Mouse (Mus musculus) heart, embryonic 13.5 days (tissue): ENCODE data around the gene Nav2. TPM values are rescaled to one million over a fixed set of nuclear protein-coding genes. Genes with fewer than 3 reads are reported as not detected.

Experiments
- ATAC-seq: fragments of 200-750 bp; cut with Nextera tagmentation; 2 replicates; pipeline ENCODE4 v1.8.0; 2017; ENCODE audit warnings: moderate TSS enrichment; ENCODE audit not compliant: insufficient number of reproducible peaks, low FRiP score, low TSS enrichment; ENCODE audit errors: extremely low read depth
- H3K27ac ChIP-seq: fragments of 300-500 bp; sonication (generic); replicated peaks from 2 replicates; pipeline ENCODE4 v1.5.1; 2015; ENCODE audit warnings: moderate library complexity, mild to moderate bottlenecking, inconsistent platforms
- H3K27me3 ChIP-seq: fragments of 300-500 bp; sonication (generic); replicated peaks from 2 replicates; pipeline ENCODE4 v1.6.1; 2015; ENCODE audit warnings: mild to moderate bottlenecking, inconsistent platforms
- H3K36me3 ChIP-seq: fragments of 300-500 bp; sonication (generic); 2 replicates; pipeline ENCODE4 v1.6.1; 2015; ENCODE audit warnings: mild to moderate bottlenecking, inconsistent platforms
- H3K4me1 ChIP-seq: fragments of 300-500 bp; sonication (generic); 2 replicates; pipeline ENCODE4 v1.6.1; 2015; ENCODE audit warnings: inconsistent platforms
- H3K4me2 ChIP-seq: fragments of 300-500 bp; sonication (generic); 2 replicates; pipeline ENCODE4 v1.6.1; 2015; ENCODE audit warnings: inconsistent platforms, mild to moderate bottlenecking, moderate library complexity
- H3K4me3 ChIP-seq: fragments of 300-500 bp; sonication (generic); 2 replicates; pipeline ENCODE4 v1.5.1; 2015; ENCODE audit warnings: moderate library complexity, mild to moderate bottlenecking, inconsistent platforms
- H3K9ac ChIP-seq: fragments of 300-500 bp; sonication (generic); 2 replicates; pipeline ENCODE4 v1.6.1; 2015; ENCODE audit warnings: inconsistent platforms, mild to moderate bottlenecking, moderate library complexity
- H3K9me3 ChIP-seq: fragments of 300-500 bp; sonication (generic); 2 replicates; pipeline ENCODE4 v1.6.1; 2016; ENCODE audit warnings: inconsistent platforms
- WGBS: fragments of 180-500 bp; shearing (Covaris S2); methylation state at CpG from one replicate; pipeline ENCODE4 v1.1.7; 2015; ENCODE audit warnings: mixed read lengths; 5-methylcytosine and 5-hydroxymethylcytosine counted together
- polyA plus RNA-seq: library from polyadenylated mRNA; unstranded; fragments of >200 nt; fragmentation: Nextera tagmentation; extraction: Ambion mirVana; gene quantifications from 2 replicates; pipeline ENCODE4 v1.2.1, GENCODE M21; 2015

Nav2 gene
- polyA plus RNA-seq, 1 experiment from 2014 or later: 25.3 TPM

- Histone ChIP-seq H3K9me3 (no peaks in the 10 kb centered on the region), H3K27ac (no peak overlapping the region), H3K27me3 (peaks cover 28% of the 10 kb centered on the region), H3K4me3 (peak overlapping the region; percentile 52), H3K9ac (peak overlapping the region; percentile 76), H3K36me3 (no peaks in the 10 kb centered on the region), H3K4me2 (peak overlapping the region; percentile 80), H3K4me1 (peaks cover 43% of the 10 kb centered on the region)
- 1% methylated on average over 25 of the region's 31 CpGs for WGBS
- peak; percentile 16; the same call in 1 of the 2 replicates for ATAC-seq
Observed at GRCm38 (mm10) chr7:49303600-49304411, 395.3 kb downstream of the Nav2 start.

- 80% methylated on average over 6 of the region's 6 CpGs for WGBS
- ATAC-seq: no peak
- no peak overlapping the region for H3K4me3 ChIP-seq
Observed at GRCm38 (mm10) chr7:49307717-49308116, 399.2 kb downstream of the Nav2 start.

GRCm38 (mm10) chr7:49309746-49310145 is 401.2 kb downstream of the Nav2 start:
- 58% methylated on average over 5 of the region's 5 CpGs for WGBS
- peaks cover 8% of the 10 kb centered on the region for H3K4me1 ChIP-seq
- no peak overlapping the region for H3K4me3 ChIP-seq
- 0 out of 2 replicates have a peak, but pooled peaks cover 5% of the 10 kb centered on the region for H3K9me3 ChIP-seq
- peaks cover 7% of the 10 kb centered on the region for H3K36me3 ChIP-seq
- no peak overlapping the region for H3K9ac ChIP-seq
- ATAC-seq: no peak
- H3K4me2 ChIP-seq: no peak overlapping the region
- H3K27ac ChIP-seq: no peak overlapping the region
- H3K27me3 ChIP-seq: peaks cover 13% of the 10 kb centered on the region

More at GRCm38 (mm10) chr7:49307717-49308116, 399.2 kb downstream of the Nav2 start:
- Histone ChIP-seq H3K27me3 (peaks cover 20% of the 10 kb centered on the region), H3K9ac (no peak overlapping the region), H3K27ac (no peak overlapping the region), H3K36me3 (peaks cover 7% of the 10 kb centered on the region), H3K4me1 (peaks cover 17% of the 10 kb centered on the region), H3K4me2 (no peak overlapping the region), H3K9me3 (0 out of 2 replicates have a peak, but pooled peaks cover 5% of the 10 kb centered on the region)

- Histone ChIP-seq H3K27me3 (no peaks in the 10 kb centered on the region), H3K36me3 (peaks cover 7% of the 10 kb centered on the region), H3K4me1 (peaks cover 11% of the 10 kb centered on the region; the same call in 1 of the 2 replicates), H3K4me2 (no peak overlapping the region), H3K9ac (no peak overlapping the region), H3K4me3 (no peak overlapping the region), H3K9me3 (0 out of 2 replicates have a peak, but pooled peaks cover 5% of the 10 kb centered on the region), H3K27ac (no peak overlapping the region)
- 76% methylated on average over 7 of the region's 7 CpGs for WGBS
- no peak for ATAC-seq
Observed at GRCm38 (mm10) chr7:49313945-49314344, 405.4 kb downstream of the Nav2 start.

DNA sequence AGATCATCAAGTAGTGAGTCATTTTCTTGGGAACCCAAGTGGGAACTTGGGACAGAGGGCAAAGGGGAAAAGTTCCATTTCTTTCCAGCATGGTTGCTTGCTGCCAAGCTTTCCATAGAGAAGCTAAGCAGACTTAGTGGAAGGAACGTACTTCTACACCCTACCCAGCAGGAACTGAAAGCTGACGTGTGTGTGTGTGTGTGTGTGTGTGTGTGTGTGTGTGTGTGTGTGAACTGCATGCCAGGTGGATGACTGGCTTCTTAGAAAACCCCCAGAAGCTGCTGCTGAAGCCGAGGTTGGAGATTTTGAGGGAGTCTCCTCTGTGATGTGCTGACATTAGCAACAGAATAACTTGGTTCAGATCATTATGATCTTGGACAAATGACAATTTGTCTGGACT is 406.5 kb downstream of the Nav2 start:
- no peak overlapping the region for H3K27ac ChIP-seq
- no peak overlapping the region for H3K4me2 ChIP-seq
- no peak overlapping the region for H3K9ac ChIP-seq
- H3K4me1 ChIP-seq: peaks cover 12% of the 10 kb centered on the region
- H3K9me3 ChIP-seq: 0 out of 2 replicates have a peak, but pooled peaks cover 5% of the 10 kb centered on the region
- ATAC-seq: no peak
- no peaks in the 10 kb centered on the region for H3K27me3 ChIP-seq
- 60% methylated on average over 3 of the region's 3 CpGs for WGBS
- H3K36me3 ChIP-seq: peaks cover 7% of the 10 kb centered on the region
- H3K4me3 ChIP-seq: no peak overlapping the region

DNA sequence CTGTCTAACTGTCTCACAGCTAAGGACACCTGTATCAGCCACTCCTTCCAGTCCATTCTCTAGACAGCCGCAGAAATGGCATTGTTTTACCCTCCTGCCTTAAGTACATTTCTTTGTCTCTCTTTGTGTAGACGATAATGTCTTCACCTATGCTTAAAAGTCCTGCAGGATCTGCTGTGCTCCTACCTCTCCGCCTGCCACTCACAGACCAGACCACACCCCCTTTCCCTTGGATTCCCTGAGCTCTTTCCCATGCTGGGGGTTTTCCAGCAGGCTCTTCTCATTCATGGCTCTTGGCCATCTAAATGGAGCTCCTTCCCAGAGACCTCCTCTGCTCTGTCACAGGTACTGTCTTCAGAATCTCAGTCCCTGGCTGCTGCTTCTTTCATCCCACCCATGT is 408.1 kb downstream of the Nav2 start:
- H3K4me2 ChIP-seq: no peak overlapping the region
- no peak for ATAC-seq
- H3K27me3 ChIP-seq: no peaks in the 10 kb centered on the region
- no peak overlapping the region for H3K4me3 ChIP-seq
- H3K9me3 ChIP-seq: no peaks in the 10 kb centered on the region
- no peak overlapping the region for H3K27ac ChIP-seq
- WGBS: 72% methylated on average over 3 of the region's 3 CpGs
- no peak overlapping the region for H3K9ac ChIP-seq
- H3K4me1 ChIP-seq: peaks cover 25% of the 10 kb centered on the region
- peaks cover 7% of the 10 kb centered on the region for H3K36me3 ChIP-seq

- no peak overlapping the region for H3K9ac ChIP-seq
- WGBS: 75% methylated on average over 15 of the region's 15 CpGs
- H3K27me3 ChIP-seq: no peaks in the 10 kb centered on the region
- no peaks in the 10 kb centered on the region for H3K36me3 ChIP-seq
- no peaks in the 10 kb centered on the region for H3K9me3 ChIP-seq
- H3K27ac ChIP-seq: no peak overlapping the region
- H3K4me1 ChIP-seq: peaks cover 25% of the 10 kb centered on the region
- H3K4me2 ChIP-seq: no peak overlapping the region
- no peak for ATAC-seq
- no peak overlapping the region for H3K4me3 ChIP-seq
Observed at GRCm38 (mm10) chr7:49318183-49318897, 409.8 kb downstream of the Nav2 start.

DNA sequence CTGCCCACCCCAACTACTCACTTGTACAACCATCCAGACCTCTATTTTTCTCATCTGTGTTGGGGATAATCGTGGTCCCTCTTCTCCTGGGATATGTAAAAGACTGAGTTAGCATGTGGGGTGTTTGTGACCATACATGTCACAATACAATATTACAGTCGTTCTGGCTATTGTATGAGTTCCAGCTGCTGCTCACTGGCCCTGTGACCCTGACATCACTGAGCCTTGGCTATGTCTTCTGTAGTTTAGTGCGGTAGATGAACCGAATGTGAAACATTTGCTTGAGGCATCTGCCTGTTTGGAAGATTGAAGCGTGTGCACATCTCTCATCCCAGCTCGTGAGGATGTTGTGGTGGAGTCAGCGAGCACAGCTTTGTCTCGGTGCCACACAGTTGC is 410.4 kb downstream of the Nav2 start:
- Histone ChIP-seq H3K4me1 (peaks cover 23% of the 10 kb centered on the region), H3K27ac (no peak overlapping the region), H3K4me2 (no peak overlapping the region), H3K4me3 (no peak overlapping the region), H3K9me3 (no peaks in the 10 kb centered on the region), H3K9ac (no peak overlapping the region), H3K36me3 (no peaks in the 10 kb centered on the region), H3K27me3 (no peaks in the 10 kb centered on the region)
- ATAC-seq: no peak
- 83% methylated on average over 8 of the region's 8 CpGs for WGBS

GRCm38 (mm10) chr7:49319981-49320380 is 411.5 kb downstream of the Nav2 start:
- no peak overlapping the region for H3K9ac ChIP-seq
- H3K9me3 ChIP-seq: no peaks in the 10 kb centered on the region
- H3K4me2 ChIP-seq: no peak overlapping the region
- H3K4me1 ChIP-seq: peaks cover 19% of the 10 kb centered on the region
- 81% methylated on average over 1 of the region's 1 CpGs for WGBS
- ATAC-seq: no peak
- H3K4me3 ChIP-seq: no peak overlapping the region
- H3K27ac ChIP-seq: no peak overlapping the region
- H3K27me3 ChIP-seq: no peaks in the 10 kb centered on the region
- no peaks in the 10 kb centered on the region; the same call in 1 of the 2 replicates for H3K36me3 ChIP-seq

GRCm38 (mm10) chr7:49321124-49321531 is 412.6 kb downstream of the Nav2 start:
- H3K27me3 ChIP-seq: no peaks in the 10 kb centered on the region
- H3K9ac ChIP-seq: peak overlapping the region; percentile 59; the same call in 1 of the 2 replicates
- H3K4me1 ChIP-seq: peaks cover 25% of the 10 kb centered on the region
- H3K9me3 ChIP-seq: no peaks in the 10 kb centered on the region
- ATAC-seq: no peak
- WGBS: 30% methylated on average over 8 of the region's 8 CpGs
- peak overlapping the region; percentile 29 for H3K27ac ChIP-seq
- no peak overlapping the region for H3K4me3 ChIP-seq
- H3K36me3 ChIP-seq: no peaks in the 10 kb centered on the region; the same call in 1 of the 2 replicates
- H3K4me2 ChIP-seq: no peak overlapping the region

- ATAC-seq: no peak
- H3K4me1 ChIP-seq: peaks cover 35% of the 10 kb centered on the region
- H3K9ac ChIP-seq: no peak overlapping the region
- WGBS: 77% methylated on average over 2 of the region's 2 CpGs
- H3K27ac ChIP-seq: no peak overlapping the region
- H3K4me3 ChIP-seq: no peak overlapping the region
- no peaks in the 10 kb centered on the region; the same call in 1 of the 2 replicates for H3K36me3 ChIP-seq
- H3K9me3 ChIP-seq: no peaks in the 10 kb centered on the region
- H3K4me2 ChIP-seq: no peak overlapping the region
- no peaks in the 10 kb centered on the region for H3K27me3 ChIP-seq
Observed at GRCm38 (mm10) chr7:49322179-49322578, 413.7 kb downstream of the Nav2 start.
